Mouse (Mus musculus): ENCODE results near the gene Eme1. TPM values are rescaled to one million over a fixed set of nuclear protein-coding genes. Genes with fewer than 3 reads are reported as not detected.

Eme1 gene
- 1.2 and 2.6 TPM in 2 replicates for polyA plus RNA-seq (2012; rRNA removed)

DNA sequence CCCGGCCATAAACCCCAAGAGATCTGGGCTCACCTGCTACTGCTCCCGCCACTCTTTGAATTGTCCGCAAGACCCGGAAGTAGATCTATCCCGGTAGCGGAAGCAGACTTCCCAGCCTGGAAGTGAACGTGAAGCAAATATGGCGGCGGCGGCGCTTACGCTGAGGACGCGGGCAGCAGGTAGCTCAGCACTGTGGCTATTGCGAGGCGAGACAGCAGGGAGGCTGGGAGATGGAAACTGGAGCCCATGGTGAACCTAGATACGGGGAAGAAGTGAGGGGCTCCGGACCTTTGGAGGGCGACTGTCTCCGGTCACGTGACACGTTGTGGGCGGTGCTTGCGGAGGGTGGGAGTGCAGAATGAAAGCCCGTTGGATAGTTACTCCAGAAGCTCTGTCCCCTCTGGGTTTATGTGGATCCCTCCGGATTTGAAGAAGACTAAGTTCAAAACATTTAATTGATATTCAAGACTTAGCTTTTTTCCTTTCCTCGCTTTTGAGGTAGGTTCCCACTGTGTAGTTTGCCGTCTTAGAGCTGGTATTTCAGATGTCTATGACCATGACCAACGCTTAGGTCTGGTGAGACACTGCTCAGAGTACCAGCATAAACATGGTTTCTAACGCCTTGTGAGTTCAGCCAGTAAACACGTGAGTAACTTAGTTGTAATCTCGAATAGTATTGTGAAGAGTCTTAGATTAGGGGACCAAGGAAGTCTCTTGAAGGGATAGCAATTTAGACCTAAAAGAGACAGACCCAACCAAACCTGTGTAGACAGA, at the start of gene Eme1, which contains the start of gene Mrpl27:
Gene Eme1, minus strand, starts transcription at position 302 of the 774 bp plus-strand sequence.
Gene Mrpl27, plus strand, starts transcription at position 105 of the 774 bp plus-strand sequence.

DNA sequence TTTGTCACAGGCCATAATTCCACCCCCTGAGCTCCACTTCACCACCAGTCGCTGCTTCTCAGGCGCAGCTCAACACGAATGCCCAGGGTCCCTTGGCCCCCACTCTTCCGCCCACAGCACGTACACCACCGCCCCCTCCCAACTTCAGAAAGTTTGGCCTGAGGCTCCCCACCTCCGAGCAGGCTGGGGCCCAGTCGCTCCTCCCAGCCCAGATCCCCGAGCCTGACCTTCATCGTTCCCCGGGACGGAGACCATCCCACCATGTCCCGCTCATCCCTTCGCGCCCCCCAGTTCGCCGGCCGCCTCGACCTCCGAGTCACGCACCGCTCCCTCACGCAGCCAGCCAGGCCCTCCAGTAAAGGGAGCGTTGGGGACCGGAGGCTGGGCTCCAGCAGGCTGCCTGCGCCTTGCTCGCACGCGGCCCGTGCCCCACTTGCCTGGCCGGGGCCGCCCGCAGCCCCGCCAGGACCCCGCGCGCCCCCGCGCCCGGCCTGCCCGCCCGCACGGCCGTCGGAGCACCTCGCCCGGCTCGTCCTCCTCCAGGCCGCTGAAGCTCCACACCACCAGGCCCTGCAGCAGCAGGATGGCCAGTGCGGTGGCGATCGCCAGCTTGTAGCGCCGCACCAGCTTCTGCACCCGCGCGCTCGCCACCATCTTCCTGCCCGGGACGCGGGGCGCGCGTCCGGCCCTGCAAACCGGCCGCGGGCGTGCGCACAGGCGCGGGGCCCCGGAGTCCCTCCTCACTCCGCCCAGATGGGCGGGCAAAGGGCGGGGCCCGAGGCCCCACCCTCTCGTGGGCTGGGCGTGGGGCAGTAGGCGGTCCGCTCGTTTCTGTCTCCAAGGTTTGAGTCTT, 23.2 kb upstream of the Eme1 start, which contains the start of gene Xylt2:
Gene Xylt2, minus strand, starts transcription at position 762 of the 853 bp plus-strand sequence.

DNA sequence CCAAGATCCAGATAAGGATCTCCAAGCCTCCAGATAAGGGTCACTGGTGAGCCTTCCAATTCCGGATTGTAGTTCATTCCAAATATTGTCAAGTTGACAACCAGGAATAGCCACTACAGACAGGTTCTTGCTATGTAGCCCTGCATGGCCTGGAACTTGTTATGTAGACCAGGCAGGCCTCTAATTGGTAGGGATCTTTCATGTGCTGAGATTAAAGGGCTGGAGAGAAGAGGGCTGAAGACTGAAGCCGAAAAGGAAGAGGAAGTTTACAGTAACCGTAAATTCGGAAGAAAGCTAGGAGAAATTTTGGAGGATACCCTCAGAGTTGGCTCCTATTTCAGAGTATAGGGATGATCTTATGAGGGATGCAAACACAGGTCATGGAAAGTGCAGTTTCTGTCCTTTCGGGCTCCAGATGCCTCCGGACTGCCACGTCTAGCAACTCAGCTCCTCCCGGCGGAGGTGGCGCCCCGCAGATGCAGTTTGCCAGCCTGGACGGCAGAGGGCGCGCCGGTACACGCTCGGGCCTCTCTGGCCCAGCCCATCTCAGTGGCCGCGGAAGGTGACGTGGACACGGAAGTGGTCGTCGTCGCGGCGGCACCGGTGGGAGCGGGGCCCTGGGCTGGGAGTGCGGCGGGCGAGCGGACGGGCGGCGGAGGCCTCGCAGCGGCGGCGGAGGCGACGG, 24.4 kb downstream of the Eme1 start, which contains the start of gene Lrrc59:
Gene Lrrc59, plus strand, starts transcription at position 569 of the 685 bp plus-strand sequence.

DNA sequence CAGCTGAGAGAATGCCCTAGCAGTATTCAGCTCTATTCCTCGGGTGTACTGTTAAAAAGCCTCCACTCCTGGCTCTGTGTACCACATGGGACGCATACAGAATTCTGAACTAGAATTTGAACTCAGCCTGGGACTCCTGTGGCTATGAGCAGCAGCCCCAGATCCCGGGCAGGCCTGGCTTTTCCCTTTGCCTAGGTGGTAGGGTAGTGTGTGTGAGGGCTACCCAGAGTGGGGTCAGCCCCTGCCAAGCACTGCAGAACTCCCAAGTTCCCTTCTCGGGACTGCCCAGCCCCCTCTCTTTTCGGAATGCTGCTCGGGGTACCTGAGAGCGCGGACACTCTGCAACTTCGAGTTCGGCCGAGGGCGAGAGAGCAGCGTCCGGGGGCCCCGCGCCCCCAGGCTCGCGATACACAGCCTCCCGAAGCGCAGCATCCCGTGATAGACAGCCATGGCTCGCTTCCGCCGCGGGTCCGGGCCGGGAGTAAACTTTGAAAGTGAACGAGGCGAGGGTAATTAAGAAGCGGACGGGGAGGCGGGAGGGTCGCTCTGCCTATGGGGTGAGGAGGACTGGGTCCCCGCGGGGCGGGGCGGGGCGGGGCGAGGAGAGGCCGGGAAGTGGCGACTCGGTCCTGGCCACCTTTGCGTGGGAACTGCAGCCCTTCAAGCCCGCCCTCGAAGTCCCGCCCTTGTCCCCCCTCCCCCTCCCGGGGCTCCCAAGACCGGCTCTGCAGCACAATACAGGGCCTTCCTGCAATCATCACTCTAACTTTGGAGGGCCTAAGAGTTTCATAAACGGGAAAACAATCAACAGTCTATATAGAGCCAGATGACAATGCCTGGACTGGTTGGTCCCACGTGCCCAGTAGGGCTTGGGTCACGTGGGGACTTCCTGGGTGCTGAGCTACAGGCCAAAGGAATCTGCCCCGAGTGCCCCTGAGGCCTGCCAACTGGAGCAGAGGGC, 52.2 kb downstream of the Eme1 start, which contains the start of gene Acsf2:
Gene Acsf2, minus strand, starts transcription at position 551 of the 961 bp plus-strand sequence.

Other genes starting within 250 kb of the Eme1 start
- gene Cacna1g, start 179.8 kb downstream of the Eme1 start, polyA plus RNA-seq (2012; rRNA removed) = 18.4 and 24.3 TPM in 2 replicates
- gene Spata20, start 167.8 kb downstream of the Eme1 start, polyA plus RNA-seq (2012; rRNA removed) = 0.07 and 0.09 TPM in 2 replicates
- gene Epn3, start 154.0 kb downstream of the Eme1 start, polyA plus RNA-seq (2012; rRNA removed) = 35.7 and 39.9 TPM in 2 replicates
- gene Mycbpap, start 132.2 kb downstream of the Eme1 start, polyA plus RNA-seq (2012; rRNA removed) = 3.2 and 5.3 TPM in 2 replicates
- gene Rsad1, start 104.7 kb downstream of the Eme1 start, polyA plus RNA-seq (2012; rRNA removed) = 9.5 and 11.5 TPM in 2 replicates
- gene Chad, start 88.9 kb downstream of the Eme1 start, polyA plus RNA-seq (2012; rRNA removed) = 1.5 and 2.2 TPM in 2 replicates
- gene Acsf2, start 52.1 kb downstream of the Eme1 start, polyA plus RNA-seq (2012; rRNA removed) = 81.9 and 86.0 TPM in 2 replicates
- gene Lrrc59, start 24.2 kb downstream of the Eme1 start, polyA plus RNA-seq (2012; rRNA removed) = 76.8 and 89.8 TPM in 2 replicates
- 35.0 and 40.2 TPM in 2 replicates for gene Mrpl27, start 197 bp downstream of the Eme1 start, polyA plus RNA-seq (2012; rRNA removed)
- 31.9 and 33.0 TPM in 2 replicates for gene Xylt2, start 23.6 kb upstream of the Eme1 start, polyA plus RNA-seq (2012; rRNA removed)
- not detected in 2 replicates for gene Gm11541, start 50.5 kb upstream of the Eme1 start, polyA plus RNA-seq (2012; rRNA removed)
- not detected in 2 replicates for gene Cdc34b, start 87.8 kb upstream of the Eme1 start, polyA plus RNA-seq (2012; rRNA removed)
- 0.13 and 0.23 TPM in 2 replicates for gene Tmem92, start 128.7 kb upstream of the Eme1 start, polyA plus RNA-seq (2012; rRNA removed)

Data from colon, adult 2 months (tissue).